Mouse (Mus musculus) liver, adult 2 months (tissue): ENCODE results near the gene Kif13a.

Experiments
- CTCF ChIP-seq: fragments of 200-500 bp; IDR thresholded peaks from 2 replicates; pipeline ENCODE4 v1.5.1; 2011; ENCODE audit warnings: low read depth, low read length, control low read depth
- POLR2A ChIP-seq: fragments of 200-500 bp; IDR thresholded peaks from 2 replicates; pipeline ENCODE4 v1.6.1; 2011; ENCODE audit warnings: low read length, control low read depth; ENCODE audit not compliant: insufficient read depth; ENCODE audit errors: extremely low read depth

- no peak for TF ChIP-seq CTCF
- TF ChIP-seq POLR2A = no peak
Observed at GRCm38 (mm10) chr13:46727038-46727836, 202.4 kb downstream of the Kif13a start.
